Mouse (Mus musculus): ENCODE data around the gene Rpl24. TPM values are rescaled to one million over a fixed set of nuclear protein-coding genes. Genes with fewer than 3 reads are reported as not detected.
A peak's percentile ranks its signal among the peaks of the same experiment; 100 is the strongest.

Rpl24 gene
- 641 and 650 TPM in 2 replicates for polyA plus RNA-seq (2015; fragmentation: Nextera tagmentation; extraction: Ambion mirVana)

GRCm38 (mm10) chr16:55966212-55966871, at the start of gene Rpl24:
Gene Rpl24, plus strand, starts transcription at chr16:55966275.
- Histone ChIP-seq H3K36me3 (ENCODE audit: insufficient read depth, low read length) (peaks cover 18% of the 10 kb centered on the region), H3K4me2 (replicated peaks; ENCODE audit: low read depth, low read length) (peak within 1 kb of the TSS; percentile 55), H3K27ac (ENCODE audit: low read length) (peak within 1 kb of the TSS; percentile 88), H3K9ac (replicated peaks; ENCODE audit: low read depth) (peak within 1 kb of the TSS; percentile 86), H3K27me3 (replicated peaks; ENCODE audit: insufficient read depth, low read length) (no peaks in the 10 kb centered on the region), H3K4me1 (ENCODE audit: insufficient read depth, low read depth, low read length) (no peaks in the 10 kb centered on the region), H3K9me3 (ENCODE audit: low read length) (no peaks in the 10 kb centered on the region), H3K4me3 (ENCODE audit: low read depth, low read length) (peak within 1 kb of the TSS; percentile 72)
- TF ChIP-seq CTCF (IDR thresholded peaks at IDR 0.05) (peak; percentile 5; the same call in 1 of the 2 replicates), EP300 (IDR thresholded peaks at IDR 0.05) (peak; percentile 55; the same call in 1 of the 2 replicates)
- peak; percentile 97 for DNase-seq (ENCODE audit: low spot score)
- under 1% methylated on average over 42 of the region's 42 CpGs for WGBS
- ATAC-seq = peak; percentile 95

- H3K27ac ChIP-seq (ENCODE audit: low read length) = no peak overlapping the region
- no peak overlapping the region for H3K4me3 ChIP-seq (ENCODE audit: low read depth, low read length)
- 89% methylated on average over 10 of the region's 10 CpGs for WGBS
- no peak overlapping the region for H3K4me2 ChIP-seq (replicated peaks; ENCODE audit: low read depth, low read length)
- DNase-seq (ENCODE audit: low spot score) = no peak
- no peaks in the 10 kb centered on the region for H3K9me3 ChIP-seq (ENCODE audit: low read length)
- H3K9ac ChIP-seq (replicated peaks; ENCODE audit: low read depth) = no peak overlapping the region
- H3K4me1 ChIP-seq (ENCODE audit: insufficient read depth, low read depth, low read length) = no peaks in the 10 kb centered on the region
- ATAC-seq = no peak
- no peak for TF ChIP-seq CTCF (IDR thresholded peaks at IDR 0.05)
- TF ChIP-seq EP300 (IDR thresholded peaks at IDR 0.05) = no peak
- H3K36me3 ChIP-seq (ENCODE audit: insufficient read depth, low read length) = no peaks in the 10 kb centered on the region
- H3K27me3 ChIP-seq (replicated peaks; ENCODE audit: insufficient read depth, low read length) = no peaks in the 10 kb centered on the region
Observed at GRCm38 (mm10) chr16:55922079-55922478, 44.0 kb upstream of the Rpl24 start.

DNA sequence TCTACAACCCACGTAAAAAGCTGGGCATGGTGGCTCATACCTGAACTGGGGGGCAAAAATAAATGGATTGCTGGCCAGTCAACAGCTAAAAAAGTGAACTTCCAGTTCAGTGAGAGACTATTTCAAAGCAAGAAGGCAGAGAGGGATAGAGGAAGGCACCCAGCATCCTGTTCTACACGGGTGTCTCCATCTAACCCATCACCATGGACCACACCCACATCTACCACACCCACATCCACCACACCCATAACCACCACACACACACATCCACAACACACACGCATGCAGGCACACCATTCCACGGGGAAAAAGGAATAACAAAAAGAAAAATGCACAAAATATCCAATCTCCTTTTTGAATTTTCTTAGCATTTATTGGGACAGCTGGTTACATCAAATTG, 42.1 kb upstream of the Rpl24 start:
- 90% methylated on average over 4 of the region's 4 CpGs for WGBS
- H3K9ac ChIP-seq (replicated peaks; ENCODE audit: low read depth) = no peak overlapping the region
- no peaks in the 10 kb centered on the region for H3K27me3 ChIP-seq (replicated peaks; ENCODE audit: insufficient read depth, low read length)
- H3K27ac ChIP-seq (ENCODE audit: low read length) = no peak overlapping the region
- H3K4me3 ChIP-seq (ENCODE audit: low read depth, low read length) = no peak overlapping the region
- no peaks in the 10 kb centered on the region for H3K4me1 ChIP-seq (ENCODE audit: insufficient read depth, low read depth, low read length)
- ATAC-seq = no peak
- no peak for TF ChIP-seq EP300 (IDR thresholded peaks at IDR 0.05)
- TF ChIP-seq CTCF (IDR thresholded peaks at IDR 0.05) = no peak
- no peak for DNase-seq (ENCODE audit: low spot score)
- no peaks in the 10 kb centered on the region for H3K36me3 ChIP-seq (ENCODE audit: insufficient read depth, low read length)
- H3K4me2 ChIP-seq (replicated peaks; ENCODE audit: low read depth, low read length) = no peak overlapping the region
- no peaks in the 10 kb centered on the region for H3K9me3 ChIP-seq (ENCODE audit: low read length)

GRCm38 (mm10) chr16:55933681-55934343, 32.3 kb upstream of the Rpl24 start:
- TF ChIP-seq CTCF (IDR thresholded peaks at IDR 0.05) (no peak), EP300 (IDR thresholded peaks at IDR 0.05) (no peak)
- 2% methylated on average over 32 of the region's 32 CpGs for WGBS
- DNase-seq (ENCODE audit: low spot score) (peak; percentile 30), ATAC-seq (peak; percentile 18)
- Histone ChIP-seq H3K9me3 (ENCODE audit: low read length) (no peaks in the 10 kb centered on the region), H3K36me3 (ENCODE audit: insufficient read depth, low read length) (no peaks in the 10 kb centered on the region), H3K27ac (ENCODE audit: low read length) (no peak overlapping the region), H3K9ac (replicated peaks; ENCODE audit: low read depth) (peak overlapping the region; percentile 56), H3K27me3 (replicated peaks; ENCODE audit: insufficient read depth, low read length) (no peaks in the 10 kb centered on the region), H3K4me3 (ENCODE audit: low read depth, low read length) (peak overlapping the region; percentile 77), H3K4me1 (ENCODE audit: insufficient read depth, low read depth, low read length) (no peaks in the 10 kb centered on the region), H3K4me2 (replicated peaks; ENCODE audit: low read depth, low read length) (peak overlapping the region; percentile 81)

GRCm38 (mm10) chr16:55934453-55935037, 31.5 kb upstream of the Rpl24 start, which contains the start of gene Cep97:
Gene Cep97, minus strand, starts transcription at chr16:55934855.
- peak; percentile 95 for DNase-seq (ENCODE audit: low spot score)

GRCm38 (mm10) chr16:55938761-55939160, 27.3 kb upstream of the Rpl24 start:
- Histone ChIP-seq H3K4me2 (replicated peaks; ENCODE audit: low read depth, low read length) (no peak overlapping the region), H3K27ac (ENCODE audit: low read length) (no peak overlapping the region), H3K36me3 (ENCODE audit: insufficient read depth, low read length) (no peaks in the 10 kb centered on the region), H3K4me3 (ENCODE audit: low read depth, low read length) (no peak overlapping the region), H3K9ac (replicated peaks; ENCODE audit: low read depth) (no peak overlapping the region), H3K4me1 (ENCODE audit: insufficient read depth, low read depth, low read length) (no peaks in the 10 kb centered on the region), H3K27me3 (replicated peaks; ENCODE audit: insufficient read depth, low read length) (no peaks in the 10 kb centered on the region), H3K9me3 (ENCODE audit: low read length) (no peaks in the 10 kb centered on the region)
- whole genome bisulfite sequencing = 85% methylated on average over 4 of the region's 4 CpGs
- DNase-seq (ENCODE audit: low spot score) (no peak), ATAC-seq (no peak)
- TF ChIP-seq EP300 (IDR thresholded peaks at IDR 0.05) (no peak), CTCF (IDR thresholded peaks at IDR 0.05) (no peak)

More at GRCm38 (mm10) chr16:55934453-55935037, 31.5 kb upstream of the Rpl24 start, which contains the start of gene Cep97:
- Histone ChIP-seq H3K27me3 (replicated peaks; ENCODE audit: insufficient read depth, low read length) (no peaks in the 10 kb centered on the region), H3K4me2 (replicated peaks; ENCODE audit: low read depth, low read length) (peak within 1 kb of the TSS; percentile 81), H3K4me1 (ENCODE audit: insufficient read depth, low read depth, low read length) (no peaks in the 10 kb centered on the region), H3K9me3 (ENCODE audit: low read length) (no peaks in the 10 kb centered on the region), H3K36me3 (ENCODE audit: insufficient read depth, low read length) (no peaks in the 10 kb centered on the region), H3K4me3 (ENCODE audit: low read depth, low read length) (peak within 1 kb of the TSS; percentile 77), H3K27ac (ENCODE audit: low read length) (no peak within 1 kb of the TSS), H3K9ac (replicated peaks; ENCODE audit: low read depth) (peak within 1 kb of the TSS; percentile 56)
- TF ChIP-seq EP300 (IDR thresholded peaks at IDR 0.05) = no peak
- TF ChIP-seq CTCF (IDR thresholded peaks at IDR 0.05) = peak; percentile 27; the same call in 1 of the 2 replicates
- peak; percentile 99 for ATAC-seq
- under 1% methylated on average over 24 of the region's 24 CpGs for WGBS
